Mouse (Mus musculus): ENCODE measurements around the gene Necab2. TPM values are rescaled to one million over a fixed set of nuclear protein-coding genes. Genes with fewer than 3 reads are reported as not detected.

Necab2 gene
- total RNA-seq, 2 experiments from 2014 or later: not detected

GRCm38 (mm10) chr8:119427634-119428349 lies 18.7 kb upstream of the Necab2 start:
- no peak for ATAC-seq (replicated peaks; ENCODE audit: poor library complexity, severe bottlenecking)

GRCm38 (mm10) chr8:119428350-119428740 lies 18.2 kb upstream of the Necab2 start:
- no peak for ATAC-seq (replicated peaks; ENCODE audit: poor library complexity, severe bottlenecking)

GRCm38 (mm10) chr8:119428766-119429327 lies 17.7 kb upstream of the Necab2 start:
- no peak for ATAC-seq (replicated peaks; ENCODE audit: poor library complexity, severe bottlenecking)

- no peak for ATAC-seq (replicated peaks; ENCODE audit: poor library complexity, severe bottlenecking)
Observed at GRCm38 (mm10) chr8:119429552-119429951, 17.0 kb upstream of the Necab2 start.

- ATAC-seq (replicated peaks; ENCODE audit: poor library complexity, severe bottlenecking): no peak
Observed at GRCm38 (mm10) chr8:119430250-119430649, 16.3 kb upstream of the Necab2 start.

GRCm38 (mm10) chr8:119430690-119431089 lies 15.8 kb upstream of the Necab2 start:
- no peak for ATAC-seq (replicated peaks; ENCODE audit: poor library complexity, severe bottlenecking)

GRCm38 (mm10) chr8:119432372-119432771 lies 14.1 kb upstream of the Necab2 start:
- no peak for ATAC-seq (replicated peaks; ENCODE audit: poor library complexity, severe bottlenecking)

- no peak for ATAC-seq (replicated peaks; ENCODE audit: poor library complexity, severe bottlenecking)
Observed at GRCm38 (mm10) chr8:119433582-119434174, 12.8 kb upstream of the Necab2 start, which contains the start of gene Osgin1. Gene Osgin1 (plus strand): TSS chr8:119434124.

- no peak for ATAC-seq (replicated peaks; ENCODE audit: poor library complexity, severe bottlenecking)
Observed at GRCm38 (mm10) chr8:119434569-119434968, 11.9 kb upstream of the Necab2 start.

GRCm38 (mm10) chr8:119435527-119435926 lies 11.0 kb upstream of the Necab2 start:
- no peak for ATAC-seq (replicated peaks; ENCODE audit: poor library complexity, severe bottlenecking)

GRCm38 (mm10) chr8:119436331-119436730 lies 10.2 kb upstream of the Necab2 start:
- no peak for ATAC-seq (replicated peaks; ENCODE audit: poor library complexity, severe bottlenecking)

GRCm38 (mm10) chr8:119436933-119437332 lies 9.6 kb upstream of the Necab2 start:
- peak; percentile 80 for ATAC-seq (replicated peaks; ENCODE audit: poor library complexity, severe bottlenecking)

GRCm38 (mm10) chr8:119437506-119437905 lies 9.0 kb upstream of the Necab2 start:
- no peak for ATAC-seq (replicated peaks; ENCODE audit: poor library complexity, severe bottlenecking)

GRCm38 (mm10) chr8:119438876-119439275 lies 7.6 kb upstream of the Necab2 start:
- ATAC-seq (replicated peaks; ENCODE audit: poor library complexity, severe bottlenecking): no peak

GRCm38 (mm10) chr8:119439424-119439823 lies 7.1 kb upstream of the Necab2 start:
- no peak for ATAC-seq (replicated peaks; ENCODE audit: poor library complexity, severe bottlenecking)

GRCm38 (mm10) chr8:119439893-119440249 lies 6.6 kb upstream of the Necab2 start:
- no peak for ATAC-seq (replicated peaks; ENCODE audit: poor library complexity, severe bottlenecking)

GRCm38 (mm10) chr8:119440250-119440951 lies 6.1 kb upstream of the Necab2 start:
- peak; percentile 30 for ATAC-seq (replicated peaks; ENCODE audit: poor library complexity, severe bottlenecking)

- ATAC-seq (replicated peaks; ENCODE audit: poor library complexity, severe bottlenecking): no peak
Observed at GRCm38 (mm10) chr8:119440952-119441270, 5.6 kb upstream of the Necab2 start.

GRCm38 (mm10) chr8:119442013-119442412 lies 4.5 kb upstream of the Necab2 start:
- peak; percentile 43 for ATAC-seq (replicated peaks; ENCODE audit: poor library complexity, severe bottlenecking)

GRCm38 (mm10) chr8:119442970-119443369 lies 3.5 kb upstream of the Necab2 start:
- ATAC-seq (replicated peaks; ENCODE audit: poor library complexity, severe bottlenecking): no peak
